Mouse (Mus musculus) embryonic facial prominence, embryonic 10.5 days (tissue): ENCODE results near the gene Ryr1. TPM values are rescaled to one million over a fixed set of nuclear protein-coding genes. Genes with fewer than 3 reads are reported as not detected.

ENCODE experiments used
- DNase-seq: peaks from one replicate; pipeline ENCODE4 v3.0.0-alpha.2; 2017; ENCODE audit warnings: low spot score
- H3K27ac ChIP-seq: fragments of 300-500 bp; sonication (generic); replicated peaks from 2 replicates; pipeline ENCODE4 v1.5.1; 2016; ENCODE audit warnings: mild to moderate bottlenecking
- H3K27me3 ChIP-seq: fragments of 300-500 bp; sonication (generic); replicated peaks from 2 replicates; pipeline ENCODE4 v1.6.1; 2016; ENCODE audit warnings: low read depth, mild to moderate bottlenecking; ENCODE audit not compliant: poor library complexity, severe bottlenecking
- H3K36me3 ChIP-seq: fragments of 300-500 bp; sonication (generic); replicated peaks from 2 replicates; pipeline ENCODE4 v1.6.1; 2016; ENCODE audit warnings: mild to moderate bottlenecking, moderate library complexity
- H3K4me1 ChIP-seq: fragments of 300-500 bp; sonication (generic); 2 replicates; pipeline ENCODE4 v1.6.1; 2016
- H3K4me3 ChIP-seq: fragments of 300-500 bp; sonication (generic); 2 replicates; pipeline ENCODE4 v1.5.1; 2016; ENCODE audit warnings: mild to moderate bottlenecking, moderate library complexity
- H3K9me3 ChIP-seq: fragments of 300-500 bp; sonication (generic); 2 replicates; pipeline ENCODE4 v1.6.1; 2016; ENCODE audit warnings: mild to moderate bottlenecking
- WGBS: fragments of 180-500 bp; shearing (Covaris S2); methylation state at CpG from one replicate; pipeline ENCODE4 v1.1.7; 2016; 5-methylcytosine and 5-hydroxymethylcytosine counted together
- polyA plus RNA-seq: library from polyadenylated mRNA; unstranded; fragments of >200 nt; fragmentation: Nextera tagmentation; extraction: Ambion mirVana; gene quantifications from 2 replicates; pipeline ENCODE4 v1.2.1, GENCODE M21; 2016

Ryr1 gene
- polyA plus RNA-seq: 1.8 TPM in 2 replicates

DNA sequence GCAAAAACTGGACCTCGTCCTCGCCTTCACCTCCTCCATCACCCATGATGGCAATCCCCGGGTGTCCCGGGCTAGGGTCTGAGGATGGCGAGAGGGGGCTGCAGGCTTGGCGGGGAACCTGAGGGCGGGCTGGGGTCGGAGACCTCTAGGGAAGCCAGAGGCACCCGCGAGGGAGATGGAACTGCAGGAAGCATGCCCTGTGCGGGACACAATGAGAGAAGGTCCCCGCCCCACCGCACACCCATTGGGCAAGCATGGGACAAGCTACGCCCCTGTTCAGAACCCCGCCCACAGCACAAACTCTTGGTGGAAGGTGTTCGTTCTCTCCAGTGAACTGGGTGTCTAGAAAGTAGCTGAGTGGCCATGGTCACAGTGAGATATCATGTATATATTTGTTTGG is at the start of gene Ryr1:
Gene Ryr1 (minus strand): TSS at position 210 of the 400 bp plus-strand sequence.
- H3K27ac ChIP-seq: peak within 1 kb of the TSS; percentile 79

DNA sequence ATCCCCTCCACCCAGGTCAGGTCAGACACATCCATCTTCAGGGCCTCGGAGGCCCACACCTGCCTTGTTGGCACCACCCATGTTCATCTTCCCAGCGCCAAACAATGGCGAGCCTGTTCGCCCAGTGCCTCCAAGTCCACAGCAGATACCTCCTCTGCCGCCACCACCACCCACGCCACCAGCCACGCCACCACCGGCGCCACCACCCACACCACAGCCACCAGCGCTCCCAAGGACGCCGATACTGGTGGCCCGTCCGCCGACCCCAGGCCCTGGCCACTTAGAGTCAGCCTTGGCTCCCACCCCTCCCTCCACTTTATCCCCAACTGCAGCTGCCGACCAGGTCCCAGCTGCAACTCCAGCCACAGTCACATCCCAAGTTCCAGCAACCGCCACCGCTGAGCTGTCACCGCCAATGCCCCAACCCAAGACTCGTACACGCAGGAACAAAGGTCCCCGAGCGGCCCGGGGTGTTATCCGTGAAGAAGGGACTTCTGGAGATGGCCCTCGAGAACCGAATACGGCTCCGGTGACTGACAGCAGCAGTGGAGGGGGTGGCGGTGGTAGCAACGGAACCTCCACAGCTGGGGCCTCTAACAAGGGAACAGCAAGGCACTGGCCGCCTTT is 47.5 kb upstream of the Ryr1 start:
- H3K9me3 ChIP-seq: no peaks in the 10 kb centered on the region
- 35% methylated on average over 32 of the region's 32 CpGs for WGBS
- peaks cover 49% of the 10 kb centered on the region for H3K36me3 ChIP-seq
- H3K27ac ChIP-seq: no peak overlapping the region
- peak; percentile 32 for DNase-seq
- peaks cover 63% of the 10 kb centered on the region for H3K4me1 ChIP-seq
- peak overlapping the region; percentile 84 for H3K4me3 ChIP-seq
- peaks cover 66% of the 10 kb centered on the region for H3K27me3 ChIP-seq

More for the DNA sequence above, at the start of gene Ryr1:
- Histone ChIP-seq H3K4me3 (peak within 1 kb of the TSS; percentile 62), H3K4me1 (peaks cover 27% of the 10 kb centered on the region), H3K36me3 (no peaks in the 10 kb centered on the region), H3K27me3 (peaks cover 14% of the 10 kb centered on the region; the same call in 1 of the 2 replicates), H3K9me3 (no peaks in the 10 kb centered on the region)
- 2% methylated on average over 16 of the region's 16 CpGs for WGBS
- peak; percentile 86 for DNase-seq

DNA sequence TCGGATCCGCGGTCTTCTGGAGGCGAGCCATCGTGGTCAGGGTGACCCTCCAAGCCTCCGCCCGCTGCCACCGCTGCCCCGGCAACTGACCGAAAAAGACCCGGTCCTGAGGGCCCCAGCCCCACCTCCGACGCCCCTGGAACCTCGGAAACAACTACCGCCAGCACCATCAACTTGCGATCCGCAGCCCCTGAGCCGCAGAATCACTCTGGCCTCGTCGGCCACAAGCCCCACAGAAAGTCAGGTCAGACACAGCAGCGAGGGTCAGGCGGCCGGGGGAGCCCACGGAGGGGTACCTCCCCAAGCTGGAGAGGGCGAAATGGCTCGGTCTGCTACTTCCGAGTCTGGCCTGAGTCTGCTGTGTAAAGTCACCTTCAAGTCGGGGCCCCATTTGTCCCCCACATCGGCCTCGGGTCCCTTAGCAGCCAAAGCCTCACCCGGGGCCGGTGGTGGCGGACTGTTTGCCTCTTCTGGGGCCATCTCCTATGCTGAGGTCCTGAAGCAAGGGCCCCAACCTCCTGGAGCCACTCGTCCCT is 46.7 kb upstream of the Ryr1 start:
- Histone ChIP-seq H3K4me3 (peak overlapping the region; percentile 84), H3K27me3 (peaks cover 72% of the 10 kb centered on the region), H3K9me3 (no peaks in the 10 kb centered on the region), H3K27ac (peak overlapping the region; percentile 11; the same call in 1 of the 2 replicates), H3K4me1 (peaks cover 65% of the 10 kb centered on the region), H3K36me3 (peaks cover 41% of the 10 kb centered on the region)
- peak; percentile 42 for DNase-seq
- WGBS: 7% methylated on average over 34 of the region's 34 CpGs

DNA sequence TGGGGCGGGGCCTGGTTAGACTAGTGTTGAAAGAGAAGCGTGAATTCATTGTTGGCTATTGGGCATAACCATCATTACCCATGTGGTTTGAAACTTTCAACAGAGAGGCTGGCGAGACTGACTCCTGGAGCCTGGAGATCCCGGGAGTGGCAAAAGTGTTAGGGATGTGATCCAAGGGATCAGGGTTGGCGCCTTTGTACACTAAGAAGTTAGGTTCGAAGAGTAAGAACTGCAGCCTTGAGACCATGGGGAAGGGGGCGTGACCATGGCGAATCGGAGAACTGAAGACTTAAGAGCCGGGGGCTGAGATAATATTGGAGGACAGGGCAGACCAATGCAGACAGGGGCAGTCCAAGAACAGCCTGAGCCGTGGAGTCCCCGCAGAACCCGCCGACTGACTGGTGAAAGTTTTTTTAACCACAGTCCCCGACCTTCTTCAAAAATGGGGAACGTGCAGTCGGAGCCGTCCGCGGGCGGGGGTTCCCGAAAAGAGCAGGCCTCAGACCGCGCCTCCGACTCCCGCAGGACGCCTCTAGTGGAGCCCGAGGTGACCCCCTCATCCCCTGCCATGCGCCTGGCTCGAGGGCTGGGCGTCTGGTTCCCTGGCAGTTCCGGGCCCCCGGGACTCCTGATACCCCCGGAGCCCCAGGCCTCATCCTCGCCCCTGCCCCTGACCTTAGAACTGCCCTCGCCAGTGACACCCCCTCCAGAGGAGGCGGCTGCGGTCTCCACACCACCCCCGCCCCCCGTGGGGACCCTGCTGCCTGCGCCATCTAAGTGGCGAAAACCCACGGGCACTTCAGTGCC is 46.0 kb upstream of the Ryr1 start:
- peak overlapping the region; percentile 11; the same call in 1 of the 2 replicates for H3K27ac ChIP-seq

DNA sequence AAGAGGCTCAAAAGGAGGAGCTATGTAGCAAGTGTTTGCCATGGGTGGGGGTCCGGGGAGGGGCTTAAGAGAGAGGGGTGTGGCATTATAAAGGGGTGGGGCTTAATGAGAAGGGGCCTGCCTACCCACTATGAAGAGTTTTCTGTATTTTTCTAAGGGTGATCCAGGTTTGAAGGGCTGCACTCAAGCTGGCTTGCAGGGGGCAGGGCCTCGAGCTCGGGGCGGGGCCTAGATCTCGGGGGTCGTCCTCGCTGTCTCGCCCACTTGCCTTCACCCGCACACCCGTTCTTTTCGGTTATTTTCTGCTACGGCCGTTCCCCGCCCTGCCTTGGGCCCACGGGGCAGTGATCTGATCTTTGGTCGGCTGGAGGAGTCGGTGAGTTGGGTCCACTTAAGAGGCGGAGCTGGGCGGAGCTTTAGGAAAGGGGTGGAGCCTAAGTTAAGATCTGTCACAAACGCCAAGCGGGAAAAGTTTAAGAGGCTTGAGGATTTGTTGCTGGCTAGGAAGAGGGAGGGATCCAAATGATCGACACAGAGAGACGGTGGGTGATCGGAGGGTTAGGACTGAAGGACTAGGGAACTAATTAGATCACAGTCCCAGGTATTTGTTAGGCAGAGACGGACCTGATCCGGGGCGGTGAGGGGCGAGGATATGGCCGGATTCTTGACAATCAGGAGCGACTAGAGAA is 45.2 kb upstream of the Ryr1 start, which contains the start of the genes Ggn and Spred3:
Gene Ggn (plus strand): TSS at position 145 of the 689 bp plus-strand sequence.
Gene Spred3 (minus strand): TSS at position 346 of the 689 bp plus-strand sequence.
- peaks cover 33% of the 10 kb centered on the region for H3K36me3 ChIP-seq
- peak; percentile 71 for DNase-seq
- no peaks in the 10 kb centered on the region for H3K9me3 ChIP-seq
- under 1% methylated on average over 30 of the region's 30 CpGs for WGBS
- H3K27me3 ChIP-seq: peaks cover 74% of the 10 kb centered on the region
- peak within 1 kb of the TSS; percentile 90 for H3K27ac ChIP-seq
- peaks cover 65% of the 10 kb centered on the region for H3K4me1 ChIP-seq
- peak within 1 kb of the TSS; percentile 84 for H3K4me3 ChIP-seq

More for the DNA sequence above, 46.0 kb upstream of the Ryr1 start:
- 2% methylated on average over 43 of the region's 43 CpGs for WGBS
- Histone ChIP-seq H3K36me3 (peaks cover 39% of the 10 kb centered on the region), H3K4me3 (peak overlapping the region; percentile 84), H3K27me3 (peaks cover 76% of the 10 kb centered on the region), H3K4me1 (peaks cover 65% of the 10 kb centered on the region), H3K9me3 (no peaks in the 10 kb centered on the region)
- DNase-seq: peak; percentile 57

DNA sequence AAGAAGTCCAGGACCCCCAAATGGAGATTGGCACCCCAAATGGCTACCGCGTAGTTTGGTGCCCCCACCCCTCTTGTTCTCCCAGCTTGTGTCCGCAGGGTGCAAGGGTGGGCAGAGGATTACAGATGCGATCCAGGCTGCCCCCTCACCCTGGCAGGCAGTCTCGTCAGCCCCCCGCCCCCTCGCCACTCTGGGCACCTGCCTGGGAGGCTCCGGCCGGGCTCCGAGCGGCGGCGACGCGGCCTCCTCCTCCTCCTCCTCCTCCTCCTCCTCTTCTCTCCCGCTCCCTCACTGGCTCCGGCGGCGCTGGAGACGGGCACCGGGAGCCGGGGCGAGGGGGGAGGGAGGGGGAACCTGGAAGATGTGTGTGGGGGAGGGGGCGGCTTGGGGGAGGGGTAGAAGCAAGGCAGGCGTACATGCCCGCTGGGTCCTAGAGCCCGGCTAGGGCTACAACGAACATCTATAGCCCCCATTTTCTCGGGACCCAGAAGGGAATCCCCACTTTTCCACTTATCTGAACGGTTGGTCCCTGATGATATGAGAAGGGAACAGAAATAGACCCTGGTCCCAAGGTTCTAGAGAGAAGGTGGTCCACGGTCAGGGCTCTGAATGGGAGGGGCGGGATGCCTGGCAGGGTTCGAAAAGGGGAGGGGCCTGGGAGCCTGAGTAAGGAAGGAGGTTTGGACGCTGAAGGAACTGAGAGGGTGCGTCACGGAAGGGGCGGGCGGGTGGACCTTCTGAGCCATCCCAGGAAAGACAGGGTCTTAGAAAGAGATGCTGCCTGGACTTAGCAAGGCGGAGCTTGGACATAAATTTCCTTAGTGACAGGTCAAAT is 44.5 kb upstream of the Ryr1 start:
- H3K36me3 ChIP-seq: peaks cover 31% of the 10 kb centered on the region
- H3K4me1 ChIP-seq: peaks cover 65% of the 10 kb centered on the region
- under 1% methylated on average over 38 of the region's 39 CpGs for WGBS
- H3K4me3 ChIP-seq: peak overlapping the region; percentile 84
- peaks cover 66% of the 10 kb centered on the region for H3K27me3 ChIP-seq
- peak overlapping the region; percentile 90 for H3K27ac ChIP-seq
- no peaks in the 10 kb centered on the region for H3K9me3 ChIP-seq
- peak; percentile 90 for DNase-seq

DNA sequence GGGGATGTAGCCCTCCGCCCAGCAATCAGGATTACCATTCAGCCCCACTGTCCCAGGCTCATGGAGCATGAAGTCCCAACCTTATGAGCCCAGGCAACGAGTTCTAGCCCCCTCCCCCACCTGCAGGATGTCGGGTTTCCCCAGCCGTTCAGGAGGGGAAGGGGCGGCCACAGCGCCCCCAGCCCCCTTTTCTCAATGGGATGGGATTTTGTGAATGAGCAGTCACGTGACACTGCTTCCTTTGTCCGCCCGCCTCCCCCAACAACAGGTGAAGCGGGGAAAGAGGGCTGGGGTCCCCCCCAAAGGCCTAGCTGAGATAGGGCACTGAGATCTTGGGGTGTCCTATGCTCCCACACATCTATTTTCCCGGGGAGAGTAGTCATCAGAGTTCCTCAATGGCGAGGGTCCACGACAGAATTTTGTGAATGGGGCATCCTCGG is 43.8 kb upstream of the Ryr1 start:
- H3K27me3 ChIP-seq: peaks cover 60% of the 10 kb centered on the region
- no peaks in the 10 kb centered on the region for H3K9me3 ChIP-seq
- H3K36me3 ChIP-seq: peaks cover 25% of the 10 kb centered on the region
- WGBS: under 1% methylated on average over 14 of the region's 14 CpGs
- DNase-seq: peak; percentile 65
- H3K4me1 ChIP-seq: peaks cover 65% of the 10 kb centered on the region
- H3K4me3 ChIP-seq: peak overlapping the region; percentile 84
- peak overlapping the region; percentile 90 for H3K27ac ChIP-seq

DNA sequence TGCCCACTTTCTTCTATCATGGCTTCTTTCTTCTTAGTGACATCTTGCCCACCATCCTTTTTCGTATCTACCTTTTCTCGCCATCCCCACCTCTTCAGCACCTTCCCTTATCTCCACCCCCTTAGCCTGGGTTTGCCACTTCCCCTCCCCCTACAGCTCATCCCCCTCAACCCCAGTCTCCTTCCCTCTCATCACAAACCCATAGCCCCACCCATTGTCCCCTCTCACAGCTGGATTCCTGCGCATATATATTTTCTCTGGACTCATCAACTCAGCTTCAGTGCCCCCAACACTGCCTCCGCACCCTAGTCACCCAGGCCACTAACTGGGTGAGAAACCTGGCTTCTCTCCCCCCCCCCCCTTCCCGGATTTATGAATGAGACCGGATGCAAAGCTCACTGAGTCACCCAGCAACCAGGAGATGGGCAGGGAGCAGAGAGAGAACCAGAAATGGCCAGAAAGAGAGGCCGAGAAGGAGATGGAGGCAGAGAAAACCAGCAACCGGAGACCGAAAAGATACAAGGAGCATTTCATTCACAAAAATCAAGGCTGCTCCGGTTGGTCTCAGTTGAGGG is 43.2 kb upstream of the Ryr1 start:
- Histone ChIP-seq H3K4me3 (peak overlapping the region; percentile 84), H3K27me3 (peaks cover 54% of the 10 kb centered on the region), H3K4me1 (peaks cover 64% of the 10 kb centered on the region), H3K9me3 (no peaks in the 10 kb centered on the region), H3K27ac (peak overlapping the region; percentile 90), H3K36me3 (peaks cover 19% of the 10 kb centered on the region)
- DNase-seq: no peak
- WGBS: 1% methylated on average over 10 of the region's 10 CpGs

DNA sequence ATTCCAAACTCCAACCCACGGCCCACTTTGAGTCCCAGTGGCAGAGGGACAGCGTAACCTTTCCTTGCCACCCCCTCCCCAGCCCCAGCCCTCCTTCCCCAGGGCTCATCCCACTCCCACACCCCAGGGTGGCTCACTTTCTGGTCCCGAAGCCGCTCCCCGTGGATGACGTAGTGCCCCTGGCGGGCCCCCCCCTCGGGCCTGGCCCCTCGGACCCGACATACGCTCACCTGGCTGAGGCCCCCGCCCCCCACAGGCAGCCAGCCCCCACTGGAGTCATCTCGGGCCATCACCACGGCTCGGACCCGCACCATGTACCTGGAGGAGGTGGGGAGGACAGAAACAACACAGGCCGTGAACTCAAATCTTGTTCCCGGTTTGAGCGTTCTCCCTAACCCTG is 42.7 kb upstream of the Ryr1 start:
- peaks cover 64% of the 10 kb centered on the region for H3K4me1 ChIP-seq
- H3K27me3 ChIP-seq: peaks cover 48% of the 10 kb centered on the region
- peak overlapping the region; percentile 84 for H3K4me3 ChIP-seq
- no peak for DNase-seq
- H3K27ac ChIP-seq: peak overlapping the region; percentile 90; the same call in 1 of the 2 replicates
- no peaks in the 10 kb centered on the region for H3K9me3 ChIP-seq
- WGBS: 9% methylated on average over 19 of the region's 19 CpGs
- peaks cover 15% of the 10 kb centered on the region for H3K36me3 ChIP-seq

DNA sequence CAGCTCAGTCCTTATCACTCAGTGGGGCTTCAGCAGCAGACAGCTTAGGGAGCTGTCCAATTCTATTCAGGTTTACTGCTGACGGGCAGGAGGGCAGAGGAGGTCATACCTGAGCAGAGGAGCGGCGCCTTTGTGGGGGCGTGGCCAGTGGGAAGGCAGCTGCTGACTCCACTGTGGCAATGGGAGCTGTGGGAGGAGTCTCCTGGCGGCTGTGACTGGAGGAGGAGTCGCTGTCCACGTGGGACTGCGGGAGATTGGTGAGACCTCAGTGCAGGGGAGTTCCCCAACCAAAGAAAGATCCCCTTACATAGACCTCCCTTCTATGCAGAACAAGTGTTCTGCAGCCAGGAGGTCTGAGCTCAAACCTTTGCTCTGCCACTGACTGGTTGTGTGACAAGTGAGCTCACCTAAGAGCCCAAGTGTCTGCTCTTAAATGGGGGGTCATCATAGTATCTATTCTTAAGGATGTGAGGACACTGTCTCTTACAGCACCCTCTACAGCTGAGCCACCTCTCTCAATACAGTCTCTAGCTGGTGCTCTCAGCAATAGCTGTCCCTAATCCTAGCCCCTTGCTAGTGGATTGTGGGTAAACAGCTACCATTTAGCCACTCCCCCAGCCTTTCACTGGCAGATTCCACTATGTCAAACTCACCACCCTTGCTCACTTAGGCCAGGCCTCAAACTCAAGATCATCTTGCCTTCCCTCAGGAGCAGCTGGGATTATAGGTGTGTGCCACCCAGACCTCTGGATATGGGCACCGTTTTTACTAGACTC is 38.0 kb upstream of the Ryr1 start:
- no peaks in the 10 kb centered on the region for H3K9me3 ChIP-seq
- peak; percentile 72 for DNase-seq

More for the DNA sequence above, 38.0 kb upstream of the Ryr1 start:
- H3K27me3 ChIP-seq: peaks cover 51% of the 10 kb centered on the region
- peak overlapping the region; percentile 16; the same call in 1 of the 2 replicates for H3K4me3 ChIP-seq
- H3K4me1 ChIP-seq: peaks cover 35% of the 10 kb centered on the region
- no peak overlapping the region for H3K27ac ChIP-seq
- peaks cover 32% of the 10 kb centered on the region for H3K36me3 ChIP-seq
- 23% methylated on average over 9 of the region's 9 CpGs for WGBS
